Mouse (Mus musculus): ENCODE results near the gene Zdbf2. TPM values are rescaled to one million over a fixed set of nuclear protein-coding genes. Genes with fewer than 3 reads are reported as not detected.

Zdbf2 gene
- polyA plus RNA-seq, 1 experiment from 2014 or later = 38.3 TPM

Small RNA genes lying within 50 kb of the gene (microRNA-seq; reads per million reads assigned to microRNA genes)
- gene Gm24513 = 0.44 reads per million

Other genes with a start within 250 kb of the Zdbf2 start
- gene Ino80d, start 158.6 kb upstream of the Zdbf2 start, polyA plus RNA-seq (2014; fragmentation: Nextera tagmentation; extraction: Ambion mirVana) = 8.2 and 10.3 TPM in 2 replicates
- gene Eef1b2, start 96.4 kb upstream of the Zdbf2 start, polyA plus RNA-seq (2014; fragmentation: Nextera tagmentation; extraction: Ambion mirVana) = 485 and 564 TPM in 2 replicates
- gene Ndufs1, start 96.4 kb upstream of the Zdbf2 start, polyA plus RNA-seq (2014; fragmentation: Nextera tagmentation; extraction: Ambion mirVana) = 116 and 136 TPM in 2 replicates
- gene Gpr1, start 58.7 kb upstream of the Zdbf2 start, polyA plus RNA-seq (2014; fragmentation: Nextera tagmentation; extraction: Ambion mirVana) = 0.69 and 0.71 TPM in 2 replicates
- 16.8 and 17.5 TPM in 2 replicates for gene Adam23, start 172.6 kb downstream of the Zdbf2 start, polyA plus RNA-seq (2014; fragmentation: Nextera tagmentation; extraction: Ambion mirVana)

Data from midbrain, embryonic 14.5 days (tissue).